Comparison of ENCODE assay signal across 20 mouse cellular contexts in the genomic region with DNA sequence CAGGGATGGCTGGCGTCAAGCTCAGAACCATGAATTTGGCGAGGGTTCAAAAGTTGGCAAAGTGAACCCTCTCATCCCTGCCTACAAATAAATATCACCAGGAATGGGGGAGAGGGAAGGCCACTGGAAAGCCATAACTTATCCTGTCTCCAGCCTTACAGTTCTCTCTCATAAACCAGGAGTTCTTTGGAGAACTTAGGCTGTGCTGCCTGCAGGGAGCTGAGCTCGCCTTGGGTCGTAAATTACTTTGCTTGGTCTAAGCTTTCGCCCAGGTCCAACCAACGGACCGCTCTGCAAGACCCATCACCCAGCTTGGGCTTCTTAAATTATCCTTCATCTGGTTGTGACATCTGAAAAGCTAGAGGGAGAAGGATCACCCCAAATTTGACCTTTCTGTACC.
DNase-seq lines count a peak whose midpoint lies in the region; ATAC-seq and TF ChIP-seq lines count a peak whose summit lies in the region.
"Had no signal": no experiment of that assay in that cellular context is flagged by ENCODE, and none has a peak within 500 bp of the region (broad histone marks: within the 10 kb centered on the region; RNA-seq: fewer than 3 reads in every experiment).

No protein-coding gene starts in this region.

- peaks cover 4% of the 10 kb centered on the region; the same call in 1 of the 2 replicates for H3K4me1 ChIP-seq in intestine, embryonic 16.5 days (ENCODE audit: control insufficient read depth, insufficient read depth, low read length)
- 0 out of 2 replicates have a peak, but pooled peaks cover 2% of the 10 kb centered on the region for H3K4me1 ChIP-seq in intestine, postnatal 0 days (replicated peaks; ENCODE audit: control insufficient read depth, insufficient read depth, low read length)
- no peaks in the 10 kb centered on the region for H3K4me1 ChIP-seq in testis, adult 2 months (ENCODE audit: control insufficient read depth, insufficient read depth, low read length)

- no peaks in the 10 kb centered on the region for H3K36me3 ChIP-seq in intestine, embryonic 16.5 days (ENCODE audit: control insufficient read depth, insufficient read depth, low read length)
- no peaks in the 10 kb centered on the region for H3K36me3 ChIP-seq in intestine, postnatal 0 days (ENCODE audit: control insufficient read depth, insufficient read depth)
- no peaks in the 10 kb centered on the region for H3K36me3 ChIP-seq in testis, adult 2 months (ENCODE audit: control insufficient read depth, insufficient read depth, low read length)
- H3K36me3 ChIP-seq: G1E; hindbrain, embryonic 10.5 days had no signal

- no peak overlapping the region for H3K9ac ChIP-seq in intestine, embryonic 16.5 days (ENCODE audit: low read depth, low read length)
- no peak overlapping the region for H3K9ac ChIP-seq in intestine, postnatal 0 days (ENCODE audit: low read depth, low read length)

- no peaks in the 10 kb centered on the region for H3K9me3 ChIP-seq in intestine, embryonic 16.5 days (ENCODE audit: control insufficient read depth, low read length)
- H3K9me3 ChIP-seq in intestine, postnatal 0 days (ENCODE audit: control insufficient read depth), result no peaks in the 10 kb centered on the region
- H3K9me3 ChIP-seq: G1E; hindbrain, embryonic 10.5 days had no signal

- no peak for TF ChIP-seq POLR2A in testis, adult 2 months (IDR thresholded peaks at IDR 0.05; ENCODE audit: control insufficient read depth, low read depth, low read length)

- no peak for ATAC-seq in intestine, embryonic 16.5 days
- ATAC-seq in intestine, postnatal 0 days, result no peak
- ATAC-seq: CD4-positive, CD25-positive, alpha-beta regulatory T cell, adult 4 months; forebrain, embryonic 16.5 days had no signal

- 0 out of 2 replicates have a peak overlapping the region, but pooled peaks have one; percentile 34 for H3K27ac ChIP-seq in intestine, embryonic 16.5 days (ENCODE audit: low read length)
- H3K27ac ChIP-seq in intestine, postnatal 0 days (ENCODE audit: low read depth, low read length), result no peak overlapping the region
- peak overlapping the region; percentile 34; the same call in 1 of the 2 replicates for H3K27ac ChIP-seq in testis, adult 2 months (ENCODE audit: control insufficient read depth, insufficient read depth, low read depth, low read length)

- no peak overlapping the region for H3K4me3 ChIP-seq in intestine, embryonic 16.5 days (ENCODE audit: low read length)
- H3K4me3 ChIP-seq in intestine, postnatal 0 days (ENCODE audit: low read depth, low read length), result no peak overlapping the region
- no peak overlapping the region for H3K4me3 ChIP-seq in testis, adult 2 months (ENCODE audit: control insufficient read depth, low read depth, low read length)
- H3K4me3 ChIP-seq: erythroblast, embryonic 14.5 days; hindbrain, embryonic 10.5 days had no signal

- H3K4me2 ChIP-seq in intestine, embryonic 16.5 days (ENCODE audit: low read depth, low read length), result no peak overlapping the region
- H3K4me2 ChIP-seq in intestine, postnatal 0 days (replicated peaks; ENCODE audit: low read depth), result no peak overlapping the region
- H3K4me2 ChIP-seq: midbrain, embryonic 11.5 days had no signal

- WGBS in intestine, embryonic 16.5 days, result 49% methylated on average over 7 of the region's 7 CpGs
- WGBS in intestine, postnatal 0 days, result 54% methylated on average over 7 of the region's 7 CpGs

- H3K27me3 ChIP-seq in intestine, embryonic 16.5 days (replicated peaks; ENCODE audit: control insufficient read depth, insufficient read depth, low read length), result no peaks in the 10 kb centered on the region
- H3K27me3 ChIP-seq in intestine, postnatal 0 days (replicated peaks; ENCODE audit: control insufficient read depth, insufficient read depth, low read length), result no peaks in the 10 kb centered on the region
- no peaks in the 10 kb centered on the region for H3K27me3 ChIP-seq in testis, adult 2 months (ENCODE audit: control insufficient read depth, insufficient read depth, low read length)

- DNase-seq in embryo, embryonic 10 days (ENCODE audit: low spot score), result peak; percentile 49
- DNase-seq in embryo, embryonic 11 days, result no peak
- DNase-seq in testis, postnatal 10 days (ENCODE audit: low spot score), result no peak
- DNase-seq in right cerebral cortex, adult 2 months (ENCODE audit: low spot score in 2 of 2), result no peak
- no peak for DNase-seq in frontal cortex, postnatal 10 days (ENCODE audit: low spot score in 2 of 2)
- DNase-seq: cerebellum, adult 8-10 months; gastrocnemius, postnatal 10 days; kidney, postnatal 14 days; layer of hippocampus, adult 9-11 months; lung, adult 2 months; lung, postnatal 4 days had no signal

- no peak for TF ChIP-seq CTCF in intestine, postnatal 0 days (IDR thresholded peaks at IDR 0.05; ENCODE audit: low read depth)
- no peak for TF ChIP-seq CTCF in testis, adult 2 months (IDR thresholded peaks at IDR 0.05; ENCODE audit: control insufficient read depth, insufficient read depth, insufficient replicate concordance, low read depth, low read length)
